24 mouse cellular contexts compared by ENCODE assay signal in the genomic region with DNA sequence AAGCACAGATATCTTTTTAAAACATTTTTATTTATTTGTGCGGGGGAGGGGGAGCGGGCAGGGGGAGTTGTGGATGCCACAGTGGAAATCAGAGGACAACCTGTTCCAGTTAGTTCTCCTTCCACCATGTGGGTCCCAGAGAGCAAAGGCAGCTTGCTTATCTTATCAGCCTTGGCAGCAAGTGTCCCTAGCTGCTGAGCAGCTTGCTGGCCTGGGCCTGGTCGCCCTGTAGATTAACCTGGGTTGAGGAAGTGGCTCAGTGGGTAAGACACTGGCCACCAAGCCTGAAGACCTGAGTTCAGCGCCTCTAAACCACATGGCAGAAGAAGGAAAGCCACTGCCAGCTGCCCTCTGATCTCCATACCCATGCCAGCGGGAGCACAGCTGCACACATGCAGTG. TPM values are rescaled to one million over a fixed set of nuclear protein-coding genes. Genes with fewer than 3 reads are reported as not detected.
DNase-seq lines count a peak whose midpoint lies in the region; ATAC-seq and TF ChIP-seq lines count a peak whose summit lies in the region.
"Had no signal": no experiment of that assay in that cellular context is flagged by ENCODE, and none has a peak within 500 bp of the region (broad histone marks: within the 10 kb centered on the region; RNA-seq: fewer than 3 reads in every experiment).

No protein-coding gene starts in this region.

- peaks cover 15% of the 10 kb centered on the region for H3K4me1 ChIP-seq in heart, embryonic 13.5 days
- peaks cover 0 to 5% of the 10 kb centered on the region in 2 experiments; a peak in 2 of 4 replicates for H3K4me1 ChIP-seq in liver, embryonic 14.5 days (replicated peaks; ENCODE audit: control insufficient read depth in 2 of 2, insufficient read depth in 2 of 2, low read length in 1 of 2)
- H3K4me1 ChIP-seq in forebrain, embryonic 12.5 days = no peaks in the 10 kb centered on the region
- H3K4me1 ChIP-seq in hindbrain, embryonic 16.5 days (ENCODE audit: control insufficient read depth, insufficient read depth, low read depth, low read length) = no peaks in the 10 kb centered on the region
- H3K4me1 ChIP-seq: hindbrain, embryonic 15.5 days had no signal

- no peak overlapping the region for H3K27ac ChIP-seq in heart, embryonic 13.5 days (replicated peaks)
- no peak overlapping the region for H3K27ac ChIP-seq in liver, embryonic 14.5 days
- no peak overlapping the region for H3K27ac ChIP-seq in forebrain, embryonic 12.5 days
- H3K27ac ChIP-seq in hindbrain, embryonic 16.5 days (ENCODE audit: low read depth, low read length) = no peak overlapping the region
- H3K27ac ChIP-seq: embryonic facial prominence, embryonic 13.5 days; heart, embryonic 15.5 days; hindbrain, embryonic 15.5 days; kidney, postnatal 0 days; stomach, postnatal 0 days had no signal

- 67% methylated on average over 5 of the region's 5 CpGs for WGBS in heart, embryonic 13.5 days
- WGBS in liver, embryonic 14.5 days (ENCODE audit: insufficient replicate concordance) = 26% methylated on average over 5 of the region's 5 CpGs
- WGBS in forebrain, embryonic 12.5 days = 98% methylated on average over 5 of the region's 5 CpGs
- WGBS in hindbrain, embryonic 16.5 days = 97% methylated on average over 5 of the region's 5 CpGs

- no peak overlapping the region for H3K4me3 ChIP-seq in heart, embryonic 13.5 days
- H3K4me3 ChIP-seq in liver, embryonic 14.5 days (ENCODE audit: insufficient read depth in 1 of 2, low read depth in 2 of 2, low read length in 2 of 2) = no peak overlapping the region
- H3K4me3 ChIP-seq in forebrain, embryonic 12.5 days (replicated peaks) = no peak overlapping the region
- H3K4me3 ChIP-seq in hindbrain, embryonic 16.5 days (ENCODE audit: low read length) = no peak overlapping the region
- H3K4me3 ChIP-seq: embryonic facial prominence, embryonic 13.5 days; heart, embryonic 15.5 days; hindbrain, embryonic 15.5 days had no signal

- no peaks in the 10 kb centered on the region for H3K9me3 ChIP-seq in heart, embryonic 13.5 days
- no peaks in the 10 kb centered on the region for H3K9me3 ChIP-seq in liver, embryonic 14.5 days (ENCODE audit: control insufficient read depth, low read length)
- no peaks in the 10 kb centered on the region for H3K9me3 ChIP-seq in forebrain, embryonic 12.5 days
- H3K9me3 ChIP-seq in hindbrain, embryonic 16.5 days (ENCODE audit: control insufficient read depth, low read length) = no peaks in the 10 kb centered on the region
- H3K9me3 ChIP-seq: embryonic facial prominence, embryonic 13.5 days; heart, embryonic 15.5 days; hindbrain, embryonic 15.5 days had no signal

- peak; percentile 55 for TF ChIP-seq EP300 in liver, embryonic 14.5 days (IDR thresholded peaks at IDR 0.05; ENCODE audit: low read depth)

- peaks cover 23% of the 10 kb centered on the region for H3K36me3 ChIP-seq in heart, embryonic 13.5 days
- no peaks in the 10 kb centered on the region for H3K36me3 ChIP-seq in liver, embryonic 14.5 days (replicated peaks; ENCODE audit: control insufficient read depth, insufficient read depth, low read depth)
- H3K36me3 ChIP-seq in forebrain, embryonic 12.5 days (replicated peaks) = 0 out of 2 replicates have a peak, but pooled peaks cover 2% of the 10 kb centered on the region
- no peaks in the 10 kb centered on the region for H3K36me3 ChIP-seq in hindbrain, embryonic 16.5 days (ENCODE audit: control insufficient read depth, insufficient read depth, low read length)
- H3K36me3 ChIP-seq: heart, embryonic 15.5 days; hindbrain, embryonic 15.5 days had no signal

- peak; percentile 20 for DNase-seq in gastrocnemius, adult 18-20 months (ENCODE audit: low spot score)
- no peak for DNase-seq in gastrocnemius, postnatal 25 days
- DNase-seq in 416B (ENCODE audit: low read depth) = peak; percentile 65
- DNase-seq in liver, embryonic 14.5 days (ENCODE audit: low read depth in 3 of 3, low spot score in 3 of 3) = peak in 1 of 3 experiments; percentile 7
- no peak for DNase-seq in Muller cell, postnatal 12 days (ENCODE audit: inconsistent ontology term)
- DNase-seq: adrenal gland, postnatal 36 days; cerebellum, adult 9-10 months; forebrain, postnatal 0 days; lung, postnatal 10 days; right cerebral cortex, postnatal 14 days; thymus, postnatal 25 days had no signal

- H3K9ac ChIP-seq in heart, embryonic 13.5 days = 0 out of 2 replicates have a peak overlapping the region, but pooled peaks have one; percentile 8
- no peak overlapping the region for H3K9ac ChIP-seq in liver, embryonic 14.5 days (replicated peaks)
- H3K9ac ChIP-seq in forebrain, embryonic 12.5 days = no peak overlapping the region
- H3K9ac ChIP-seq in hindbrain, embryonic 16.5 days (ENCODE audit: low read depth, low read length) = no peak overlapping the region
- H3K9ac ChIP-seq: embryonic facial prominence, embryonic 13.5 days; forebrain, postnatal 0 days; heart, embryonic 15.5 days; hindbrain, embryonic 15.5 days had no signal

- H3K27me3 ChIP-seq in heart, embryonic 13.5 days (replicated peaks) = no peaks in the 10 kb centered on the region
- no peaks in the 10 kb centered on the region for H3K27me3 ChIP-seq in liver, embryonic 14.5 days (ENCODE audit: control insufficient read depth, insufficient read depth, low read length)
- no peaks in the 10 kb centered on the region for H3K27me3 ChIP-seq in forebrain, embryonic 12.5 days
- no peaks in the 10 kb centered on the region for H3K27me3 ChIP-seq in hindbrain, embryonic 16.5 days (replicated peaks; ENCODE audit: control insufficient read depth, insufficient read depth, low read length)
- H3K27me3 ChIP-seq: embryonic facial prominence, embryonic 13.5 days; heart, embryonic 15.5 days; hindbrain, embryonic 15.5 days had no signal

- no peak for TF ChIP-seq CTCF in liver, embryonic 14.5 days (IDR thresholded peaks at IDR 0.05; ENCODE audit: low read depth)

- H3K4me2 ChIP-seq in heart, embryonic 13.5 days = no peak overlapping the region
- H3K4me2 ChIP-seq in liver, embryonic 14.5 days (ENCODE audit: low read depth) = no peak overlapping the region
- H3K4me2 ChIP-seq in forebrain, embryonic 12.5 days = no peak overlapping the region
- no peak overlapping the region for H3K4me2 ChIP-seq in hindbrain, embryonic 16.5 days (ENCODE audit: low read length)
- H3K4me2 ChIP-seq: embryonic facial prominence, embryonic 13.5 days; heart, embryonic 15.5 days; hindbrain, embryonic 15.5 days had no signal

- no peak for ATAC-seq in heart, embryonic 13.5 days (ENCODE audit: extremely low read depth, insufficient number of reproducible peaks, low FRiP score, low TSS enrichment)
- peak; percentile 77 for ATAC-seq in liver, embryonic 14.5 days (ENCODE audit: insufficient read depth)
- ATAC-seq in forebrain, embryonic 12.5 days (ENCODE audit: low FRiP score) = no peak
- no peak for ATAC-seq in hindbrain, embryonic 16.5 days
- ATAC-seq: forebrain, postnatal 0 days; intestine, postnatal 0 days had no signal

RNA-seq across cellular contexts. Expression of gene Pygo1, which starts 22.8 kb away (rescaled TPM):
- 10 to 100 TPM; 14.6 to 14.9 TPM for total RNA-seq in gastrocnemius, adult 18-20 months (2021)
- total RNA-seq in gastrocnemius, postnatal 25 days (2021) = 1 to 10 TPM; 6.9 to 8.3 TPM
- 1.8 and 2.0 TPM in 2 replicates for polyA plus RNA-seq in heart, embryonic 13.5 days (2015; fragmentation: Nextera tagmentation; extraction: Ambion mirVana)
- 0.09 TPM in 2 replicates for polyA plus RNA-seq in liver, embryonic 14.5 days (2012; rRNA removed)
- 0.04 and 0.06 TPM in 2 replicates for polyA plus RNA-seq in liver, embryonic 14.5 days (2014; fragmentation: Nextera tagmentation; extraction: Ambion mirVana)
- 12.5 TPM in 2 replicates for polyA plus RNA-seq in forebrain, embryonic 12.5 days (2016; fragmentation: Nextera tagmentation; extraction: Ambion mirVana)
- 12.0 and 13.4 TPM in 2 replicates for polyA plus RNA-seq in hindbrain, embryonic 16.5 days (2015; fragmentation: Nextera tagmentation; extraction: Ambion mirVana)

RNA-seq across cellular contexts. Expression of gene Dyx1c1, which starts 56.0 kb away (rescaled TPM):
- 1 to 10 TPM in 1 of 2 experiments, under 1 TPM in 1; 1.00 to 1.0 TPM for total RNA-seq in gastrocnemius, adult 18-20 months (2021)
- under 1 TPM; 0.49 to 0.78 TPM for total RNA-seq in gastrocnemius, postnatal 25 days (2021)
- 0.62 and 0.88 TPM in 2 replicates for polyA plus RNA-seq in heart, embryonic 13.5 days (2015; fragmentation: Nextera tagmentation; extraction: Ambion mirVana)
- 0.04 and 0.15 TPM in 2 replicates for polyA plus RNA-seq in liver, embryonic 14.5 days (2012; rRNA removed)
- 0.11 and 0.13 TPM in 2 replicates for polyA plus RNA-seq in liver, embryonic 14.5 days (2014; fragmentation: Nextera tagmentation; extraction: Ambion mirVana)
- polyA plus RNA-seq in forebrain, embryonic 12.5 days (2016; fragmentation: Nextera tagmentation; extraction: Ambion mirVana) = 1.6 and 2.6 TPM in 2 replicates
- polyA plus RNA-seq in hindbrain, embryonic 16.5 days (2015; fragmentation: Nextera tagmentation; extraction: Ambion mirVana) = 2.4 and 2.5 TPM in 2 replicates

RNA-seq across cellular contexts. Expression of gene Gm44503, which starts 56.0 kb away (rescaled TPM):
- not detected for total RNA-seq in gastrocnemius, adult 18-20 months (2021)
- total RNA-seq in gastrocnemius, postnatal 25 days (2021) = not detected
- not detected in 2 replicates for polyA plus RNA-seq in heart, embryonic 13.5 days (2015; fragmentation: Nextera tagmentation; extraction: Ambion mirVana)
- not detected in 2 replicates for polyA plus RNA-seq in liver, embryonic 14.5 days (2012; rRNA removed)
- not detected in 2 replicates for polyA plus RNA-seq in liver, embryonic 14.5 days (2014; fragmentation: Nextera tagmentation; extraction: Ambion mirVana)
- polyA plus RNA-seq in forebrain, embryonic 12.5 days (2016; fragmentation: Nextera tagmentation; extraction: Ambion mirVana) = not detected in 2 replicates
- not detected in 2 replicates for polyA plus RNA-seq in hindbrain, embryonic 16.5 days (2015; fragmentation: Nextera tagmentation; extraction: Ambion mirVana)
- total RNA-seq: adrenal gland, postnatal 36 days; gastrocnemius, adult 8-10 months; left cerebral cortex, postnatal 10 days had no signal
- polyA plus RNA-seq: embryonic facial prominence, embryonic 13.5 days; forebrain, postnatal 0 days; heart, embryonic 15.5 days; hindbrain, embryonic 15.5 days; intestine, postnatal 0 days; kidney, postnatal 0 days; limb, embryonic 14.5 days; neural tube, embryonic 11.5 days; stomach, postnatal 0 days had no signal

Comparison
In these comparisons a context has a peak if more than half of its experiments do, and no peak if none do; other contexts are left out.
1. DNase-seq: peak in gastrocnemius, adult 18-20 months (single experiment) and 416B (single experiment); none in gastrocnemius, postnatal 25 days (single experiment) and Muller cell, postnatal 12 days (single experiment).